Mouse (Mus musculus): Measurements from ENCODE around the gene 1110051M20Rik. TPM values are rescaled to one million over a fixed set of nuclear protein-coding genes. Genes with fewer than 3 reads are reported as not detected.
A peak's percentile ranks its signal among the peaks of the same experiment; 100 is the strongest.

1110051M20Rik gene
- polyA plus RNA-seq, 1 experiment from 2014 or later = 15.6 TPM

DNA sequence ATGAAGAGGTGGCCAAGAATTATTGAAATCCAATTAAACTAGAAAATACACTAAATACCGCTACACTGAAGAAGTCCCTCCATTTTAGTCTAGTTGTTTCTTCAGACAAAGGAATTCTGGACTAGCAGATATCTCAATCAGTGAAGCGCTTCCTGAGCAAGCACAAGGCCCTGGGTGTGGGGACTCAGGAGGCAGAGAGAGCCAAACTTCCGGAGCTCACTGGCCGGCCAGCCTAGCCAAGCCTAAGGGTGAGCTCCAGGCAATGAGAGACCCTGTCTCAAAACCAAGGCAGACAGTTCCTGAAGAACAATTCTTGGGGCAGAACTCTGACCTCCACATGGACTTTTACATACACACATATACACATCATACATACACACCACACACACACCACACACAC, 95.6 kb downstream of the 1110051M20Rik start:
- H3K36me3 ChIP-seq (ENCODE audit: control insufficient read depth, insufficient read depth) = no peaks in the 10 kb centered on the region
- WGBS = 60% methylated on average over 4 of the region's 4 CpGs
- no peak overlapping the region for H3K4me2 ChIP-seq (replicated peaks; ENCODE audit: low read depth)
- no peak overlapping the region for H3K9ac ChIP-seq (ENCODE audit: low read depth, low read length)
- ATAC-seq = no peak
- no peak for TF ChIP-seq CTCF (IDR thresholded peaks at IDR 0.05; ENCODE audit: low read depth)
- H3K27me3 ChIP-seq (replicated peaks; ENCODE audit: control insufficient read depth, insufficient read depth, low read length) = no peaks in the 10 kb centered on the region
- no peaks in the 10 kb centered on the region for H3K9me3 ChIP-seq (ENCODE audit: control insufficient read depth)
- peak overlapping the region; percentile 74 for H3K27ac ChIP-seq (ENCODE audit: low read depth, low read length)
- H3K4me3 ChIP-seq (ENCODE audit: low read depth, low read length) = no peak overlapping the region
- H3K4me1 ChIP-seq (replicated peaks; ENCODE audit: control insufficient read depth, insufficient read depth, low read length) = no peaks in the 10 kb centered on the region; the same call in 1 of the 2 replicates

GRCm38 (mm10) chr2:91345644-91346043, 98.9 kb downstream of the 1110051M20Rik start:
- Histone ChIP-seq H3K9me3 (ENCODE audit: control insufficient read depth) (no peaks in the 10 kb centered on the region), H3K36me3 (ENCODE audit: control insufficient read depth, insufficient read depth) (no peaks in the 10 kb centered on the region), H3K4me3 (ENCODE audit: low read depth, low read length) (no peak overlapping the region), H3K4me1 (replicated peaks; ENCODE audit: control insufficient read depth, insufficient read depth, low read length) (no peaks in the 10 kb centered on the region; the same call in 1 of the 2 replicates), H3K9ac (ENCODE audit: low read depth, low read length) (no peak overlapping the region), H3K4me2 (replicated peaks; ENCODE audit: low read depth) (no peak overlapping the region), H3K27me3 (replicated peaks; ENCODE audit: control insufficient read depth, insufficient read depth, low read length) (no peaks in the 10 kb centered on the region), H3K27ac (ENCODE audit: low read depth, low read length) (no peak overlapping the region)
- no peak for TF ChIP-seq CTCF (IDR thresholded peaks at IDR 0.05; ENCODE audit: low read depth)
- WGBS = 78% methylated on average over 1 of the region's 1 CpGs
- no peak for ATAC-seq

DNA sequence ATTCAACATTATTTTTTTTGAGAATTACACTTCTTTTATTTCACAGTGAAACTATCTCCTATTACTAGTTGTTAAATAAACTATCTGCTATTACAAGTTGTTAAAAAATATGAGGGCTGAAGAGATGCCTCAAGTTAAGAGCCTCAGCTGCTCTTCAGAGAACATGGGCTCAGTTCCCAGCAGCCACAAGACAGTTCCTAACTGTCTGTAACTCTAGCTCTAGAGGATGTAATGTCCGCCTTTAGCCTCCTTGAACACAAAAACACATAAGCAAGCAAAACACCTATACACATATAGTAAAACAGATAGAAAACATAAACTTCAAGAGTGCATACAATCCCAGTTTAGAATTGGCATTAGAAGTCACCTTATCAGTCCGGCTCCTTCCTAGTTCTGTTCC, 104.9 kb downstream of the 1110051M20Rik start:
- no peak overlapping the region for H3K4me2 ChIP-seq (replicated peaks; ENCODE audit: low read depth)
- H3K4me1 ChIP-seq (replicated peaks; ENCODE audit: control insufficient read depth, insufficient read depth, low read length) = no peaks in the 10 kb centered on the region
- H3K9ac ChIP-seq (ENCODE audit: low read depth, low read length) = no peak overlapping the region
- no peak overlapping the region for H3K27ac ChIP-seq (ENCODE audit: low read depth, low read length)
- no peak for TF ChIP-seq CTCF (IDR thresholded peaks at IDR 0.05; ENCODE audit: low read depth)
- no peak overlapping the region for H3K4me3 ChIP-seq (ENCODE audit: low read depth, low read length)
- no peaks in the 10 kb centered on the region for H3K36me3 ChIP-seq (ENCODE audit: control insufficient read depth, insufficient read depth)
- 87% methylated on average over 2 of the region's 2 CpGs for WGBS
- no peak for ATAC-seq
- H3K27me3 ChIP-seq (replicated peaks; ENCODE audit: control insufficient read depth, insufficient read depth, low read length) = no peaks in the 10 kb centered on the region
- no peaks in the 10 kb centered on the region for H3K9me3 ChIP-seq (ENCODE audit: control insufficient read depth)

- H3K4me2 ChIP-seq (replicated peaks; ENCODE audit: low read depth) = no peak overlapping the region
- no peaks in the 10 kb centered on the region for H3K4me1 ChIP-seq (replicated peaks; ENCODE audit: control insufficient read depth, insufficient read depth, low read length)
- H3K9ac ChIP-seq (ENCODE audit: low read depth, low read length) = no peak overlapping the region
- ATAC-seq = no peak
- no peak overlapping the region for H3K27ac ChIP-seq (ENCODE audit: low read depth, low read length)
- no peaks in the 10 kb centered on the region for H3K27me3 ChIP-seq (replicated peaks; ENCODE audit: control insufficient read depth, insufficient read depth, low read length)
- H3K9me3 ChIP-seq (ENCODE audit: control insufficient read depth) = no peaks in the 10 kb centered on the region
- H3K36me3 ChIP-seq (ENCODE audit: control insufficient read depth, insufficient read depth) = no peaks in the 10 kb centered on the region
- WGBS = 65% methylated on average over 4 of the region's 4 CpGs
- no peak overlapping the region for H3K4me3 ChIP-seq (ENCODE audit: low read depth, low read length)
- TF ChIP-seq CTCF (IDR thresholded peaks at IDR 0.05; ENCODE audit: low read depth) = no peak
Measured at GRCm38 (mm10) chr2:91335128-91335527, 109.4 kb downstream of the 1110051M20Rik start.

GRCm38 (mm10) chr2:91331051-91331843, 113.3 kb downstream of the 1110051M20Rik start:
- Histone ChIP-seq H3K4me3 (ENCODE audit: low read depth, low read length) (no peak overlapping the region), H3K4me2 (replicated peaks; ENCODE audit: low read depth) (no peak overlapping the region), H3K27ac (ENCODE audit: low read depth, low read length) (no peak overlapping the region), H3K36me3 (ENCODE audit: control insufficient read depth, insufficient read depth) (no peaks in the 10 kb centered on the region), H3K4me1 (replicated peaks; ENCODE audit: control insufficient read depth, insufficient read depth, low read length) (peaks cover 10% of the 10 kb centered on the region; the same call in 1 of the 2 replicates), H3K9ac (ENCODE audit: low read depth, low read length) (no peak overlapping the region), H3K27me3 (replicated peaks; ENCODE audit: control insufficient read depth, insufficient read depth, low read length) (no peaks in the 10 kb centered on the region), H3K9me3 (ENCODE audit: control insufficient read depth) (no peaks in the 10 kb centered on the region)
- no peak for TF ChIP-seq CTCF (IDR thresholded peaks at IDR 0.05; ENCODE audit: low read depth)
- 66% methylated on average over 7 of the region's 7 CpGs for WGBS
- ATAC-seq = no peak

- no peak overlapping the region for H3K9ac ChIP-seq (ENCODE audit: low read depth, low read length)
- no peaks in the 10 kb centered on the region for H3K9me3 ChIP-seq (ENCODE audit: control insufficient read depth)
- 84% methylated on average over 8 of the region's 8 CpGs for WGBS
- H3K36me3 ChIP-seq (ENCODE audit: control insufficient read depth, insufficient read depth) = no peaks in the 10 kb centered on the region
- TF ChIP-seq CTCF (IDR thresholded peaks at IDR 0.05; ENCODE audit: low read depth) = no peak
- H3K27me3 ChIP-seq (replicated peaks; ENCODE audit: control insufficient read depth, insufficient read depth, low read length) = no peaks in the 10 kb centered on the region
- H3K4me2 ChIP-seq (replicated peaks; ENCODE audit: low read depth) = no peak overlapping the region
- ATAC-seq = no peak
- no peak overlapping the region for H3K27ac ChIP-seq (ENCODE audit: low read depth, low read length)
- H3K4me3 ChIP-seq (ENCODE audit: low read depth, low read length) = no peak overlapping the region
- H3K4me1 ChIP-seq (replicated peaks; ENCODE audit: control insufficient read depth, insufficient read depth, low read length) = peaks cover 10% of the 10 kb centered on the region; the same call in 1 of the 2 replicates
Measured at GRCm38 (mm10) chr2:91329996-91330738, 114.3 kb downstream of the 1110051M20Rik start.

Data from intestine, postnatal 0 days (tissue).